Mouse (Mus musculus) MEL (cell line): ENCODE measurements at regions not wholly inside any gene's neighbourhood (a gene's known extent, or its start where the extent isn't known, plus 50 kb on each side); places are given as distances from the start of the nearest gene placed in this dataset.

Experiments used
- DNase-seq: peaks from one replicate; pipeline ENCODE4 v3.0.0; 2011; ENCODE audit warnings: low read depth, low spot score
- H3K27ac ChIP-seq: 2 replicates; pipeline ENCODE4 v1.5.1; 2012; ENCODE audit warnings: low read depth, mild to moderate bottlenecking, control low read depth, low read length, moderate library complexity; ENCODE audit not compliant: control insufficient read depth
- H3K27me3 ChIP-seq, 2 experiments: fragments of 150-350 bp in 1 of 2; sonication (generic) in 1 of 2; 2 replicates each; pipeline ENCODE4 v1.6.1; 2012; ENCODE audit warnings: low read length in 2 of 2, mild to moderate bottlenecking in 2 of 2, improper control_type of control experiment in 1 of 2, moderate library complexity in 1 of 2; ENCODE audit not compliant: insufficient read depth in 2 of 2, control insufficient read depth in 1 of 2
- H3K36me3 ChIP-seq, 2 experiments: 2 replicates each; pipeline ENCODE4 v1.6.1; 2012 to 2014; ENCODE audit warnings: low read length in 2 of 2, improper control_type of control experiment in 1 of 2, inconsistent platforms in 1 of 2, mild to moderate bottlenecking in 1 of 2; ENCODE audit not compliant: insufficient read depth in 2 of 2, control insufficient read depth in 1 of 2
- H3K4me1 ChIP-seq, 2 experiments: fragments of 150-350 bp in 1 of 2; sonication (generic) in 1 of 2; 2 replicates each; pipeline ENCODE4 v1.6.1; 2012; ENCODE audit warnings: low read length in 2 of 2, improper control_type of control experiment in 1 of 2, mild to moderate bottlenecking in 1 of 2; ENCODE audit not compliant: insufficient read depth in 2 of 2, control insufficient read depth in 1 of 2
- H3K4me3 ChIP-seq, 2 experiments: fragments of 150-350 bp in 1 of 2; sonication (generic) in 1 of 2; 2 replicates each; pipeline ENCODE4 v1.5.1; 2012; ENCODE audit warnings: low read depth in 2 of 2, low read length in 2 of 2, mild to moderate bottlenecking in 2 of 2, moderate library complexity in 2 of 2, control low read depth in 1 of 2, improper control_type of control experiment in 1 of 2; ENCODE audit not compliant: control insufficient read depth in 1 of 2, insufficient read depth in 1 of 2
- H3K79me2 ChIP-seq: 2 replicates; pipeline ENCODE4 v1.6.1; 2012; ENCODE audit warnings: mild to moderate bottlenecking, low read length, moderate library complexity; ENCODE audit not compliant: control insufficient read depth, poor library complexity, insufficient read depth
- H3K9ac ChIP-seq: 2 replicates; pipeline ENCODE4 v1.6.1; 2012; ENCODE audit warnings: low read depth, mild to moderate bottlenecking, control low read depth, low read length, moderate library complexity; ENCODE audit not compliant: control insufficient read depth, poor library complexity, severe bottlenecking
- H3K9me3 ChIP-seq: fragments of 150-350 bp; sonication (generic); replicated peaks from 2 replicates; pipeline ENCODE4 v1.6.1; 2012; ENCODE audit warnings: mild to moderate bottlenecking, low read length, improper control_type of control experiment, moderate library complexity; ENCODE audit not compliant: insufficient read depth
- CHD1 ChIP-seq: IDR thresholded peaks from 2 replicates; pipeline ENCODE4 v1.6.1; 2012; ENCODE audit warnings: low read depth, mild to moderate bottlenecking, inconsistent platforms, low read length, improper control_type of control experiment
- CHD2 ChIP-seq: IDR thresholded peaks from 2 replicates; pipeline ENCODE4 v1.6.1; 2011; ENCODE audit warnings: low read length, improper control_type of control experiment
- ELF1 ChIP-seq: IDR thresholded peaks from 2 replicates; pipeline ENCODE4 v1.6.1; 2014; ENCODE audit warnings: low read depth, mild to moderate bottlenecking, inconsistent platforms, low read length, improper control_type of control experiment, moderate library complexity
- EP300 ChIP-seq, 2 experiments: IDR thresholded peaks; 2 replicates each; pipeline ENCODE4 v1.6.1; 2011; ENCODE audit warnings: improper control_type of control experiment in 2 of 2, low read length in 2 of 2, low read depth in 1 of 2, mild to moderate bottlenecking in 1 of 2
- ETS1 ChIP-seq: IDR thresholded peaks from 2 replicates; pipeline ENCODE4 v1.6.1; 2012; ENCODE audit warnings: low read depth, mild to moderate bottlenecking, inconsistent platforms, low read length, improper control_type of control experiment, moderate library complexity
- GATA1 ChIP-seq: IDR thresholded peaks from 2 replicates; pipeline ENCODE4 v1.6.1; 2011; ENCODE audit warnings: low read depth, low read length, improper control_type of control experiment
- HCFC1 ChIP-seq: IDR thresholded peaks from 2 replicates; pipeline ENCODE4 v1.6.1; 2012; ENCODE audit warnings: low read depth, mild to moderate bottlenecking, inconsistent platforms, low read length, improper control_type of control experiment, moderate library complexity
- MYC ChIP-seq: IDR thresholded peaks from 2 replicates; pipeline ENCODE4 v1.6.1; 2011; ENCODE audit warnings: low read depth, mild to moderate bottlenecking, low read length, improper control_type of control experiment, moderate library complexity
- POLR2A ChIP-seq, 2 experiments: IDR thresholded peaks; 2 replicates each; pipeline ENCODE4 v1.6.1; 2011 to 2012; ENCODE audit warnings: low read length in 2 of 2, mild to moderate bottlenecking in 2 of 2, control low read depth in 1 of 2, improper control_type of control experiment in 1 of 2, low read depth in 1 of 2, moderate library complexity in 1 of 2; ENCODE audit not compliant: control insufficient read depth in 1 of 2, insufficient read depth in 1 of 2, poor library complexity in 1 of 2
- POLR2AphosphoS2 ChIP-seq: IDR thresholded peaks from 2 replicates; pipeline ENCODE4 v1.6.1; 2011; ENCODE audit warnings: low read length, improper control_type of control experiment
- RAD21 ChIP-seq: IDR thresholded peaks from 2 replicates; pipeline ENCODE4 v1.6.1; 2011; ENCODE audit warnings: mild to moderate bottlenecking, low read depth, low read length, improper control_type of control experiment
- SIN3A ChIP-seq: IDR thresholded peaks from 2 replicates; pipeline ENCODE4 v1.6.1; 2012; ENCODE audit warnings: low read length, improper control_type of control experiment, inconsistent platforms
- TAL1 ChIP-seq: IDR thresholded peaks from 2 replicates; pipeline ENCODE4 v1.6.1; 2012; ENCODE audit warnings: mild to moderate bottlenecking, inconsistent platforms, low read length, moderate library complexity, mixed read lengths
- USF1 ChIP-seq: IDR thresholded peaks from 2 replicates; pipeline ENCODE4 v1.6.1; 2014; ENCODE audit warnings: low read depth, mild to moderate bottlenecking, inconsistent platforms, low read length, improper control_type of control experiment, moderate library complexity
- USF2 ChIP-seq, 2 experiments: IDR thresholded peaks; 2 replicates each; pipeline ENCODE4 v1.6.1; 2011 to 2012; ENCODE audit warnings: improper control_type of control experiment in 2 of 2, low read length in 2 of 2, borderline replicate concordance in 1 of 2, inconsistent platforms in 1 of 2, low read depth in 1 of 2, mild to moderate bottlenecking in 1 of 2; ENCODE audit not compliant: insufficient read depth in 1 of 2
- ZKSCAN1 ChIP-seq: IDR thresholded peaks from 2 replicates; pipeline ENCODE4 v1.6.1; 2012; ENCODE audit warnings: low read depth, mild to moderate bottlenecking, inconsistent platforms, low read length, improper control_type of control experiment, moderate library complexity

DNA sequence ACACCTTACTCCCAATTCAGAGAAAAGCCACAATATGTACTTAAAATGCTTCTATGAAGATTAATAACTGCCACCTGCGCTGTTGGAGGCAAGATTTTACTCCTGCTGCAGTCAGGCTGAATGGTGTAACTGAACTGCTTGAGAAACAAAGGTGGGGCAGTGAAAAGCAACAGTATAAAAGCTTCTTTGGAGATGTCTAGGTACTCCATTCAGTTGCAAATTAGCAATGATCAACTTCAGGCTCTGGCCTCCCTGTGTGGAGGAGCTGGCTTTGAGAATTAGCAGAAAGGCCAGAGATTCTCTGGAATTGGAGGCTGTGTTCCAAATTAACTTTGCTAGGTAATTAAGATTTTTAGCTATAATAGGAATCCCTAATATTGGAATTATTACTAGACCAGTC, 245.9 kb upstream of the Pdgfd start:
- no peaks in the 10 kb centered on the region for H3K36me3 ChIP-seq
- no peaks in the 10 kb centered on the region for H3K27me3 ChIP-seq
- no peaks in the 10 kb centered on the region for H3K4me1 ChIP-seq
- DNase-seq, result no peak
- H3K9me3 ChIP-seq, result no peaks in the 10 kb centered on the region
- no peak overlapping the region for H3K4me3 ChIP-seq
- H3K79me2 ChIP-seq, result no peaks in the 10 kb centered on the region
- H3K27ac ChIP-seq, result no peak overlapping the region
- no peak overlapping the region for H3K9ac ChIP-seq
- TF ChIP-seq ETS1, result no peak
- TF ChIP-seq HCFC1, result no peak
- TF ChIP-seq POLR2A (IDR thresholded peaks at IDR 0.05; ENCODE audit: control insufficient read depth in 1 of 2, insufficient read depth in 1 of 2, low read depth in 1 of 2, low read length in 2 of 2, poor library complexity in 1 of 2), result no peak
- TF ChIP-seq RAD21, result no peak
- TF ChIP-seq CHD1, result no peak
- no peak for TF ChIP-seq TAL1
- no peak for TF ChIP-seq GATA1
- no peak for TF ChIP-seq SIN3A
- no peak for TF ChIP-seq ELF1
- TF ChIP-seq EP300 (IDR thresholded peaks at IDR 0.05; ENCODE audit: low read depth in 1 of 2, low read length in 2 of 2), result no peak
- no peak for TF ChIP-seq MYC
- no peak for TF ChIP-seq USF1

- H3K4me3 ChIP-seq, result no peak overlapping the region
- H3K27ac ChIP-seq, result no peak overlapping the region
- TF ChIP-seq RAD21 (no peak), ZKSCAN1 (no peak), USF2 (IDR thresholded peaks at IDR 0.05; ENCODE audit: borderline replicate concordance in 1 of 2, insufficient read depth in 1 of 2, low read depth in 1 of 2, low read length in 2 of 2) (no peak), POLR2AphosphoS2 (no peak)
- no peaks in the 10 kb centered on the region for H3K79me2 ChIP-seq
- H3K4me1 ChIP-seq, result no peaks in the 10 kb centered on the region
- H3K36me3 ChIP-seq, result no peaks in the 10 kb centered on the region
- H3K9me3 ChIP-seq, result no peaks in the 10 kb centered on the region
- DNase-seq, result no peak
- no peak overlapping the region for H3K9ac ChIP-seq
- no peaks in the 10 kb centered on the region for H3K27me3 ChIP-seq
These were observed 240.1 kb upstream of the Pdgfd start for GRCm38 (mm10) chr9:5928166-5928850.

- Histone ChIP-seq H3K4me3 (no peak overlapping the region), H3K27me3 (no peaks in the 10 kb centered on the region), H3K79me2 (no peaks in the 10 kb centered on the region), H3K9ac (no peak overlapping the region), H3K4me1 (no peaks in the 10 kb centered on the region), H3K9me3 (no peaks in the 10 kb centered on the region), H3K36me3 (no peaks in the 10 kb centered on the region), H3K27ac (no peak overlapping the region)
- no peak for TF ChIP-seq CHD2
- DNase-seq, result no peak
These were observed 196.1 kb upstream of the Pdgfd start for GRCm38 (mm10) chr9:5972292-5972691.
